Mouse (Mus musculus) CH12.LX (cell line): ENCODE measurements around the gene Tmem9. TPM values are rescaled to one million over a fixed set of nuclear protein-coding genes. Genes with fewer than 3 reads are reported as not detected.

Source experiments
- DNase-seq: peaks from one replicate; pipeline ENCODE4 v3.0.0-alpha.2; 2013; ENCODE audit errors: extremely low read depth
- H3K27ac ChIP-seq: 2 replicates; pipeline ENCODE4 v1.5.1; 2012; ENCODE audit warnings: low read depth, mild to moderate bottlenecking, control low read depth, moderate library complexity; ENCODE audit not compliant: insufficient read depth
- H3K27me3 ChIP-seq: replicated peaks from 2 replicates; pipeline ENCODE3; 2012; ENCODE audit warnings: inconsistent platforms
- H3K36me3 ChIP-seq, 2 experiments: replicated peaks in 1 of 2; 2 replicates each; pipeline versions ENCODE3 to v1.6.1; 2012; ENCODE audit warnings: inconsistent platforms in 1 of 2, low read length in 1 of 2, mild to moderate bottlenecking in 1 of 2, mixed read lengths in 1 of 2, moderate library complexity in 1 of 2; ENCODE audit not compliant: control insufficient read depth in 1 of 2, insufficient read depth in 1 of 2
- H3K4me1 ChIP-seq, 2 experiments: 2 replicates each; pipeline ENCODE4 v1.6.1; 2012; ENCODE audit warnings: inconsistent platforms in 1 of 2, moderate library complexity in 1 of 2; ENCODE audit not compliant: insufficient read depth in 2 of 2, control insufficient read depth in 1 of 2
- H3K4me2 ChIP-seq: 2 replicates; pipeline ENCODE4 v1.6.1; 2012; ENCODE audit warnings: low read depth, mild to moderate bottlenecking, control low read depth; ENCODE audit not compliant: poor library complexity, insufficient read depth, severe bottlenecking
- H3K4me3 ChIP-seq, 3 experiments: fragments of 150-350 bp in 1 of 3; sonication (generic) in 1 of 3; replicated peaks in 1 of 3; 2 replicates each; pipeline versions ENCODE3 to v1.5.1; 2011 to 2012; ENCODE audit warnings: low read depth in 2 of 3, low read length in 2 of 3, mild to moderate bottlenecking in 2 of 3, moderate library complexity in 2 of 3, control low read depth in 1 of 3, improper control_type of control experiment in 1 of 3, inconsistent platforms in 1 of 3, mixed read lengths in 1 of 3; ENCODE audit not compliant: poor library complexity in 1 of 3
- H3K79me2 ChIP-seq: replicated peaks from 2 replicates; pipeline ENCODE4 v1.6.1; 2012; ENCODE audit warnings: mild to moderate bottlenecking, moderate library complexity; ENCODE audit not compliant: control insufficient read depth, poor library complexity, insufficient read depth, severe bottlenecking; ENCODE audit errors: extremely low read depth
- H3K9ac ChIP-seq: 2 replicates; pipeline ENCODE4 v1.6.1; 2012; ENCODE audit warnings: low read depth, mild to moderate bottlenecking, control low read depth, moderate library complexity; ENCODE audit not compliant: insufficient read depth
- H3K9me3 ChIP-seq: replicated peaks from 2 replicates; pipeline ENCODE3; 2012; ENCODE audit warnings: low read length, inconsistent platforms, mixed read lengths
- CHD1 ChIP-seq: IDR thresholded peaks from 2 replicates; pipeline ENCODE4 v1.6.1; 2012; ENCODE audit warnings: low read depth, low read length, improper control_type of control experiment, inconsistent platforms
- CHD2 ChIP-seq: IDR thresholded peaks from 2 replicates; pipeline ENCODE4 v1.6.1; 2011; ENCODE audit warnings: low read length, improper control_type of control experiment
- CTCF ChIP-seq, 2 experiments: IDR thresholded peaks in 1 of 2; conservative IDR thresholded peaks in 1 of 2; 2 replicates each; pipeline ENCODE4 v1.5.1; 2011 to 2012; ENCODE audit warnings: low read depth in 2 of 2, low read length in 2 of 2, improper control_type of control experiment in 1 of 2, inconsistent platforms in 1 of 2, mild to moderate bottlenecking in 1 of 2, moderate library complexity in 1 of 2
- E2F4 ChIP-seq: IDR thresholded peaks from 2 replicates; pipeline ENCODE4 v1.6.1; 2011; ENCODE audit warnings: low read depth, low read length, improper control_type of control experiment; ENCODE audit not compliant: insufficient replicate concordance
- ELF1 ChIP-seq: IDR thresholded peaks from 2 replicates; pipeline ENCODE4 v1.6.1; 2014; ENCODE audit warnings: low read depth, mild to moderate bottlenecking, inconsistent platforms, low read length, improper control_type of control experiment
- EP300 ChIP-seq: IDR thresholded peaks from 2 replicates; pipeline ENCODE4 v1.6.1; 2011; ENCODE audit warnings: low read length, improper control_type of control experiment
- IRF4 ChIP-seq: IDR thresholded peaks from 2 replicates; pipeline ENCODE4 v1.6.1; 2014; ENCODE audit warnings: low read depth, mild to moderate bottlenecking, inconsistent platforms, low read length, improper control_type of control experiment
- JUN ChIP-seq: IDR thresholded peaks from 2 replicates; pipeline ENCODE4 v1.6.1; 2011; ENCODE audit warnings: low read depth, mild to moderate bottlenecking, low read length, improper control_type of control experiment, moderate library complexity; ENCODE audit not compliant: insufficient read depth
- MAFK ChIP-seq: IDR thresholded peaks from 2 replicates; pipeline ENCODE4 v1.6.1; 2011; ENCODE audit warnings: low read length, improper control_type of control experiment; ENCODE audit not compliant: insufficient replicate concordance
- MAZ ChIP-seq: IDR thresholded peaks from 2 replicates; pipeline ENCODE4 v1.6.1; 2012; ENCODE audit warnings: low read depth, mild to moderate bottlenecking, inconsistent platforms, low read length, improper control_type of control experiment, moderate library complexity
- MEF2A ChIP-seq: IDR thresholded peaks from 2 replicates; pipeline ENCODE4 v1.6.1; 2014; ENCODE audit warnings: low read depth, mild to moderate bottlenecking, inconsistent platforms, low read length, improper control_type of control experiment, borderline replicate concordance
- NRF1 ChIP-seq: IDR thresholded peaks from 2 replicates; pipeline ENCODE4 v1.6.1; 2014; ENCODE audit warnings: low read depth, mild to moderate bottlenecking, inconsistent platforms, low read length, improper control_type of control experiment, moderate library complexity
- PAX5 ChIP-seq: IDR thresholded peaks from 2 replicates; pipeline ENCODE4 v1.6.1; 2012; ENCODE audit warnings: low read length, inconsistent platforms, mixed read lengths
- RCOR1 ChIP-seq: conservative IDR thresholded peaks from 2 replicates; pipeline ENCODE4 v1.6.1; 2012; ENCODE audit warnings: low read depth, mild to moderate bottlenecking, inconsistent platforms, low read length, improper control_type of control experiment
- SMC3 ChIP-seq: IDR thresholded peaks from 2 replicates; pipeline ENCODE4 v1.6.1; 2011; ENCODE audit warnings: low read depth, low read length, improper control_type of control experiment
- USF2 ChIP-seq: conservative IDR thresholded peaks from 2 replicates; pipeline ENCODE4 v1.6.1; 2011; ENCODE audit warnings: low read depth, low read length, improper control_type of control experiment
- ZKSCAN1 ChIP-seq: IDR thresholded peaks from 2 replicates; pipeline ENCODE4 v1.6.1; 2012; ENCODE audit warnings: low read depth, inconsistent platforms, low read length, improper control_type of control experiment, borderline replicate concordance
- ZMIZ1 ChIP-seq: IDR thresholded peaks from 2 replicates; pipeline ENCODE4 v1.6.1; 2012; ENCODE audit warnings: low read depth, mild to moderate bottlenecking, inconsistent platforms, low read length, improper control_type of control experiment
- dilution Hi-C: fragments of 300-500 bp; cut with MboI; formaldehyde crosslinking; loops from 2 replicates; pipeline ENCODE4 v1.14.3; 2020; ENCODE audit warnings: low sequenced_read_pairs; ENCODE audit not compliant: extremely low pct_unique_long_range_greater_than_20kb, extremely low pct_ligation_motif_present
- in situ Hi-C: fragments of 300-500 bp; cut with MboI; formaldehyde crosslinking; loops from 3 replicates; pipeline ENCODE4 v1.14.3; 2019; ENCODE audit warnings: low sequenced_read_pairs, low pct_ligation_motif_present, low pct_unique_long_range_greater_than_20kb, mixed read lengths
- polyA plus RNA-seq: library from polyadenylated mRNA; unstranded; fragments of >175 nt; gene quantifications from 2 replicates; pipeline ENCODE4 v1.2.1, GENCODE M21; 2012; ENCODE audit warnings: low read depth; ENCODE audit not compliant: insufficient read length
- total RNA-seq, 2 experiments: library from RNA; depleted of rRNA; stranded (reverse); fragments of 300-350 nt in 1 of 2; fragments of >200 nt in 1 of 2; gene quantifications; 2 replicates each; pipeline ENCODE4 v1.2.3; 2012 to 2014

Gene Tmem9
- total and polyA plus RNA-seq, 3 experiments = 22.2 to 28.2 (median 23.9) TPM

- no peaks in the 10 kb centered on the region for H3K9me3 ChIP-seq
- dilution Hi-C loops (no loop called here), in situ Hi-C loops (no loop called here)
- peaks cover 44% of the 10 kb centered on the region for H3K27me3 ChIP-seq
- TF ChIP-seq E2F4 = no peak
- no peak for TF ChIP-seq MEF2A
- TF ChIP-seq EP300 = no peak
- no peaks in the 10 kb centered on the region for H3K79me2 ChIP-seq
- H3K27ac ChIP-seq = no peak overlapping the region
- H3K4me3 ChIP-seq = no peak overlapping the region
- H3K4me1 ChIP-seq = peaks cover 0 to 6% of the 10 kb centered on the region in 2 experiments; a peak in 1 of 4 replicates
- DNase-seq = no peak
- no peaks in the 10 kb centered on the region for H3K36me3 ChIP-seq
- H3K4me2 ChIP-seq = no peak overlapping the region
- H3K9ac ChIP-seq = no peak overlapping the region
Measured at GRCm38 (mm10) chr1:136058594-136058993, 50.6 kb downstream of the Tmem9 start.

GRCm38 (mm10) chr1:136061041-136061789 is 53.3 kb downstream of the Tmem9 start:
- H3K27me3 ChIP-seq = peaks cover 36% of the 10 kb centered on the region
- no peak overlapping the region for H3K4me3 ChIP-seq
- no peak for DNase-seq
- dilution Hi-C loops (no loop called here), in situ Hi-C loops (no loop called here)
- TF ChIP-seq JUN (no peak), MAZ (no peak), NRF1 (no peak), CHD2 (no peak), ELF1 (no peak), MAFK (no peak), USF2 (no peak), SMC3 (no peak), ZMIZ1 (no peak), CTCF (conservative IDR thresholded peaks at IDR 0.05 in 1 of 2, IDR thresholded peaks at IDR 0.05 in 1 of 2; ENCODE audit: low read depth in 2 of 2, low read length in 2 of 2) (no peak), ZKSCAN1 (no peak), PAX5 (no peak), RCOR1 (no peak), IRF4 (no peak), CHD1 (no peak)
- H3K27ac ChIP-seq = no peak overlapping the region
- H3K36me3 ChIP-seq = no peaks in the 10 kb centered on the region
- H3K4me1 ChIP-seq = peaks cover 6 to 8% of the 10 kb centered on the region in 2 experiments; a peak in 2 of 4 replicates
- no peaks in the 10 kb centered on the region for H3K79me2 ChIP-seq
- H3K9me3 ChIP-seq = no peaks in the 10 kb centered on the region
- no peak overlapping the region for H3K9ac ChIP-seq
- H3K4me2 ChIP-seq = no peak overlapping the region
